Mouse (Mus musculus): ENCODE measurements around the gene Ubn2. TPM values are rescaled to one million over a fixed set of nuclear protein-coding genes. Genes with fewer than 3 reads are reported as not detected.
A peak's percentile ranks its signal among the peaks of the same experiment; 100 is the strongest.

Ubn2 gene
- polyA plus RNA-seq, 1 experiment, result 25.5 TPM

DNA sequence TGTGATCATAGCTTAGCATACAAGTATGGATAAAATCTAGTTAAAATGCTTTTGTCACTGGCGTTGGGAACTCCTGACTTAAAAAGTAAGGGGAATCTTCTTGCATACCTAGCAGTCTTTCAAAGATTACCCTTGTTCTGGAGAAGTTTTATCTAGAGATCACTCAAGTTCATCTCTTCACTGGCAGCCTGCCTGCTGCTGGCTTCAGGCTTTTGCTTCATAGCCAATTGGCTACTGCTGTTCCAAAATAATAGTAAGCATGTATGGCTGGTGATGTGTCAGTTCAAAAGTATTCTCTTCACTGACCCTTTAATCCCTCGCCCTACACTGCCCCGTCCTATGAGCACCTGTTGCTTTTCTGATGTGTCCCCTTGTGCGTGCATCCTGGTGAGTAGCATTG is 81.5 kb downstream of the Ubn2 start:
- no peak overlapping the region for H3K4me3 ChIP-seq (ENCODE audit: control insufficient read depth, low read depth, low read length)
- H3K36me3 ChIP-seq (ENCODE audit: control insufficient read depth, insufficient read depth, low read length), result no peaks in the 10 kb centered on the region
- no peaks in the 10 kb centered on the region for H3K4me1 ChIP-seq (ENCODE audit: control insufficient read depth, insufficient read depth, low read length)
- no peak overlapping the region for H3K27ac ChIP-seq (ENCODE audit: control insufficient read depth, insufficient read depth, low read depth, low read length)
- H3K27me3 ChIP-seq (ENCODE audit: control insufficient read depth, insufficient read depth, low read length), result no peaks in the 10 kb centered on the region
- TF ChIP-seq POLR2A (IDR thresholded peaks at IDR 0.05; ENCODE audit: control insufficient read depth, low read depth, low read length) (no peak), CTCF (IDR thresholded peaks at IDR 0.05; ENCODE audit: control insufficient read depth, insufficient read depth, insufficient replicate concordance, low read depth, low read length) (no peak)

DNA sequence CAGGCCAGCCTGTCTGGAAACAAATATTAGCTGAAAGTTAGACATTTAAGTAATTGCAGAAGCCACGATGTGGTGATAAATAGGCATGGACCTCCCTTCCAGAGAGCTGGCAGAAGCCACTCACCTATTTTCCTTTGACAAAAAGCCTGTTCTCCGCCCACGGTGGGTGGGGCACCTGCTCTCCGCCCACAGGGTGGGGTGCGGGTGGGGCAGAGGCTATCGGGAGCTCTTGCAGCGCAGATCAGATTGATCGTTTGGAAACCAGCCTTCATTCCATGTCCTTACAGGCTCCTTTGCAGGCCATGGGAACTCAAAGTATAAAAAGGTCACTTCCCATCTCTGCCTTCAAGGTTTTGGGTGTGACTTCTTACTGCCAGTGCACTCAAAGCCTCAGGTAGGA is 90.1 kb downstream of the Ubn2 start:
- H3K27ac ChIP-seq (ENCODE audit: control insufficient read depth, insufficient read depth, low read depth, low read length), result no peak overlapping the region
- no peak overlapping the region for H3K4me3 ChIP-seq (ENCODE audit: control insufficient read depth, low read depth, low read length)
- no peaks in the 10 kb centered on the region for H3K36me3 ChIP-seq (ENCODE audit: control insufficient read depth, insufficient read depth, low read length)
- H3K4me1 ChIP-seq (ENCODE audit: control insufficient read depth, insufficient read depth, low read length), result no peaks in the 10 kb centered on the region; the same call in 1 of the 2 replicates
- no peak for TF ChIP-seq POLR2A (IDR thresholded peaks at IDR 0.05; ENCODE audit: control insufficient read depth, low read depth, low read length)
- TF ChIP-seq CTCF (IDR thresholded peaks at IDR 0.05; ENCODE audit: control insufficient read depth, insufficient read depth, insufficient replicate concordance, low read depth, low read length), result no peak
- H3K27me3 ChIP-seq (ENCODE audit: control insufficient read depth, insufficient read depth, low read length), result no peaks in the 10 kb centered on the region

DNA sequence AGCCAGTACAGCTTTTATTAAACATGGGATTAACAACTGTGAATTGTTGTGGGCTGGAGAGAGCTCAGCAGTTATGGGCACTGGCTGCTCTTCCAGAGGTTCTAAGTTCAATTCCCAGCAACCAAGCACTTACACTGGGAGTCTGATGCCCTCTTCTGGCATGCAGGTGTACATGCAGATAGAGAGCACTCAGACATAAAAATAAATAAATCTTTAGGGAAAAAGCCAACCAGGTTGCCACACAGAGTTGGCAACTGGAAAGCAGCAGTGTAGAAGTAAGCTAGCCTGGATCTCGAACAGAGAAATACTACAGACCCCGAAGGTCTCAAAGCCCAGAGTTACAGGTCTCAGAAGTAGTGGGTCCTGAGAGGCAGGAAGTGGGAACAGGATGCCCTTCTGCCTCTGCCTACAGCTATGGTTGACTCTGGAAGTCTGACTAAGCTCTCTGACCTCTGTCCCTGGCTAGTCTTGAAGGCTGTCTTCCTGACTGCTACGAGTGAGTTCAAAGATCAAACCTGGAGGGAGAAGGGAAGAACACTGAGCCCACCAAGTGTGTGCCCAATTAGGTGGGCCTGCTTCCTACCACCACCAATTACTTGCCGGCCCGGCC is 97.6 kb downstream of the Ubn2 start:
- TF ChIP-seq POLR2A (IDR thresholded peaks at IDR 0.05; ENCODE audit: control insufficient read depth, low read depth, low read length) (no peak), CTCF (IDR thresholded peaks at IDR 0.05; ENCODE audit: control insufficient read depth, insufficient read depth, insufficient replicate concordance, low read depth, low read length) (no peak)
- Histone ChIP-seq H3K4me3 (ENCODE audit: control insufficient read depth, low read depth, low read length) (no peak overlapping the region), H3K36me3 (ENCODE audit: control insufficient read depth, insufficient read depth, low read length) (no peaks in the 10 kb centered on the region), H3K27ac (ENCODE audit: control insufficient read depth, insufficient read depth, low read depth, low read length) (no peak overlapping the region), H3K4me1 (ENCODE audit: control insufficient read depth, insufficient read depth, low read length) (no peaks in the 10 kb centered on the region; the same call in none of the 2 replicates), H3K27me3 (ENCODE audit: control insufficient read depth, insufficient read depth, low read length) (no peaks in the 10 kb centered on the region)

DNA sequence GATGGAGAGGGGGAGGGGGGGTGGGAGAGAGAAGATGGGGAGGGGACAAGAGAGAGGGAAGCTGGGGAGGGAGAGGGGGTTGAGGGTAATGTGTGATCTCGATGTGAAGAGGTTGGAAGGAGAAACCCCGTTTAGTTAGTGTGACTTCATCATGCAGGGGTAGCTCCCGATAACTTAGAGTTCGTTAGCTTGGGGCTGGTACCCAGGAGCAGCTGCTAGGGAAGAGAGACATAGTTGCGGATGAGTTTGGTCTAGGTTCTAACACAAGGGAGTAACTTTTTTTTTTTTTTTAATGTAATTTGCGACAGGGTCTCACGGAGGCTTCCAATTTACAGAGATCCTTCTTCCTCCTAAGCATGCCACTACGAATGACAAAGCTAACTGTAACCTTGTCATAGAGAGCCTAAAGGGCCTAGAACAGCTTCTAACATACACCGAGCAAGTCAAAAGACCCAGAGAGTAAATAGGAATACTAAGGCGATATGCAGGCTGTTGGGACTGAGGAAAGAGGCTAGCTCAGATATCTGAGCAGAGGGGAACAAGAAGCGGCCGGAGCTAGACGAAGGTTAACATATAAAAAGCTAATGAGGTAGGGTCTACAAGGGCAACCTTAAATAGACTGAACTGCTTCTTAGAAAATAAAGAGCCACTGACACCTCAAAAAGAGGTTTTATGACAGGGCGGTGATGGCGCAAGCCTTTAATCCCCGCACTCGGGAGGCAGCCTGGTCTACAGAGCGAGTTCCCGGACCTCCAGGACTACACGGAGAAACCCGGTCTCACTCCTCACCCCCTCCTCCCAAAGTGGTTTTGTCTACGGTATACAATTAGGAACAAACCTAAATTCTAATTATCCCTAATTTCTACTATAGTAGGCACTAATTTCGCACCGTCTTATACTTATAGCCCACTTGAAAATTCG is 99.0 kb downstream of the Ubn2 start:
- no peaks in the 10 kb centered on the region for H3K27me3 ChIP-seq (ENCODE audit: control insufficient read depth, insufficient read depth, low read length)
- peak overlapping the region; percentile 96 for H3K27ac ChIP-seq (ENCODE audit: control insufficient read depth, insufficient read depth, low read depth, low read length)
- TF ChIP-seq POLR2A (IDR thresholded peaks at IDR 0.05; ENCODE audit: control insufficient read depth, low read depth, low read length) (no peak), CTCF (IDR thresholded peaks at IDR 0.05; ENCODE audit: control insufficient read depth, insufficient read depth, insufficient replicate concordance, low read depth, low read length) (no peak)
- H3K36me3 ChIP-seq (ENCODE audit: control insufficient read depth, insufficient read depth, low read length), result no peaks in the 10 kb centered on the region
- peak overlapping the region; percentile 92 for H3K4me3 ChIP-seq (ENCODE audit: control insufficient read depth, low read depth, low read length)
- H3K4me1 ChIP-seq (ENCODE audit: control insufficient read depth, insufficient read depth, low read length), result no peaks in the 10 kb centered on the region; the same call in none of the 2 replicates

DNA sequence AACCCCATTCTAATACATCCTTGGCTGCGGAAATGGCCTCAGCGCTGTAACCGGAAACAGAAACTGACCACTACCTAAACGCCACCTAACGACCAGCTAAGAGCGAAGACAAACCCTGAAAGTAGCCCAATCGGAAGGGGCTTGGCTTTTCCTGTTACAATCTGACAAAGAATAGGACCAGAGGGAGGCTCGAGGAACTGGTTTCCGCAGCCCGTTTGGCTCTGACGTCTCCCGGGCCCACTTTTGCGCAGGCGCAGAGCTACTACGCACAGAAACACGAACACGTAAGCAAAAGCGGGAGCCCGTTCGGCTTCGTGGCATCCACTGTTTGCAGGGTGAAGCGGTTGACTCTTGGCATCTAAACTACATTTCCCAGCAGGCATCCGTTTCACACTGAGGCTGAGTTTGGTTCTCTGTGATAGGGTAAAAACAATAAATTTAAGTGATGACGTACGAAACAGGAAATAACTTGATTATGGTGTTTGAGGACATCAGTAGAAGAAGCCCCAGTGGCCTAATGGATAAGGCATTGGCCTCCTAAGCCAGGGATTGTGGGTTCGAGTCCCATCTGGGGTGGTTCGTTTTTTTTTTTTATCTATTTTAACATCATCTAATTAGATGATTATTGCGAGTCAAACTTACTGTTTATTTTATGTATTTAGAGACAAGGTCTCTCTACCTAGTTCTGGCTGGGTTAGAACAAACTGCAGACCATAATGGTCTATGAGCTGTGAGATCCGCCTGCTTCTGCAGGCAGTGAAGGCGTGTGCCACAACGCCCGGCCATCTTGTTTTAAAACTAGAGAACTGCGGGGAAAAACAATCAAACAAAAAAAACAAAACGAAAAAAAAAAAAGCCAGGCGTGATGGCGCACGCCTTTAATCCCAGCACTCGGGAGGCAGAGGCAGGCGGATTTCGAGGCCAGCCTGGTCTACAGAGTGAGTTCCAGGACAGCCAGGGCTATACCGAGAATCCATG is 100.0 kb downstream of the Ubn2 start, which contains the start of gene Fmc1:
Gene Fmc1, plus strand, starts transcription at position 75 of the 978 bp plus-strand sequence.
- peak; percentile 91 for TF ChIP-seq POLR2A (IDR thresholded peaks at IDR 0.05; ENCODE audit: control insufficient read depth, low read depth, low read length)
- TF ChIP-seq CTCF (IDR thresholded peaks at IDR 0.05; ENCODE audit: control insufficient read depth, insufficient read depth, insufficient replicate concordance, low read depth, low read length), result no peak
- Histone ChIP-seq H3K36me3 (ENCODE audit: control insufficient read depth, insufficient read depth, low read length) (no peaks in the 10 kb centered on the region), H3K4me1 (ENCODE audit: control insufficient read depth, insufficient read depth, low read length) (no peaks in the 10 kb centered on the region; the same call in none of the 2 replicates), H3K27ac (ENCODE audit: control insufficient read depth, insufficient read depth, low read depth, low read length) (peak within 1 kb of the TSS; percentile 96), H3K27me3 (ENCODE audit: control insufficient read depth, insufficient read depth, low read length) (no peaks in the 10 kb centered on the region), H3K4me3 (ENCODE audit: control insufficient read depth, low read depth, low read length) (peak within 1 kb of the TSS; percentile 92)

DNA sequence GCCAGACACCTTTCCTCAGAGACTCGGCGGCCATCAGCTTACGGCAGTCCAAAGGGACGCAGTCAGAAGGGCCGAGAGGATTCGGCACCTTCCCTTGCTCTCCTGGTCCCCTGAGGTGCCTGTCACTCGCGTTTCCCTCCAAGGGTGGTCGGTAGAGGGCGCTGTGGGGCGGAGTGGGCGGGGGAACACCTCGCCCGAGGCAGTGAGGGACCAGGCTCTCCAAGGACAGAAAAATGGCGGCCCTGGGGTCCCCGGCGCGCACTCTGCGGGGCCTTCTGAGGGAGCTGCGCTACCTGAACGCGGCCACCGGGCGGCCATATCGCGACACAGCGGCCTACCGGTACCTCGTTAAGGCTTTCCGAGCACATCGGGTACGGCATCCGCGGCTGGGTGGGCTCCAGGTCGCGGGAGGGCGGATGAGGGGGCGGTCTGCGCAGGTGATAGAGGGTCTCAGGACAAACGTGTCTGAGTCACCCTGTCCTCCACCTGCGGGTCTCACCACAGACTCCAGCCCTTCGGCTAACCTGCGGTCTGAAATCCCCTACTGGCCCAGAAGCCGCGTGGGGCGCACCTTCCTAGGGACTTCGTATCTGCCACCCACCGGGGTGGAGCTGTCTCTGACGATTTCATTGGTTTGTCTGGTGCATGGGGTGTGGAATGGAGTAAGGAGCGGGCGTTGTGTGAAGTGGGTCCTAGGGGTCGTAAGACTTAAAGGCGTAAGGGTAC is 101.1 kb downstream of the Ubn2 start:
- Histone ChIP-seq H3K27me3 (ENCODE audit: control insufficient read depth, insufficient read depth, low read length) (no peaks in the 10 kb centered on the region), H3K36me3 (ENCODE audit: control insufficient read depth, insufficient read depth, low read length) (no peaks in the 10 kb centered on the region), H3K4me1 (ENCODE audit: control insufficient read depth, insufficient read depth, low read length) (no peaks in the 10 kb centered on the region; the same call in none of the 2 replicates), H3K27ac (ENCODE audit: control insufficient read depth, insufficient read depth, low read depth, low read length) (peak overlapping the region; percentile 92), H3K4me3 (ENCODE audit: control insufficient read depth, low read depth, low read length) (peak overlapping the region; percentile 92)
- TF ChIP-seq POLR2A (IDR thresholded peaks at IDR 0.05; ENCODE audit: control insufficient read depth, low read depth, low read length) (peak; percentile 67), CTCF (IDR thresholded peaks at IDR 0.05; ENCODE audit: control insufficient read depth, insufficient read depth, insufficient replicate concordance, low read depth, low read length) (peak; percentile 97)
